Mouse (Mus musculus): ENCODE results near the gene Khdrbs1.

DNA sequence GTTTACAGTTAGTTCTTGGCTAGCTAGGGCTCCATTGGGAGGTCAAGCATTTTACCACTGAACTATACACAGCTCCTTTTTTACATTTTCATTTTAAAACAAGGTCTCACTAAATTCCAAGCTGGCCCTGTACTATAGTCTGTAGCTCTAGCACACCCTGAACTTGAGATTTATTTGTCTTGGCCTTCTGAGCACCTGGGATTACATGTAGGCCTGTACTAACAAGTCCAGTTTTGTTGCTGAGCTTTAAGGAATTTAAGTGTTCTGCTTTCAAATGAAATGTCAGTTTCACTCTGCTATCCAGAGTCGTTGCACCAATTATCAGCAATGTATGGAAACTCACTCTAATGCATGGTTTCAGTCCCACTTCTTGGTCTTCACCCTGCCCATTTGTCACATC lies 5.9 kb downstream of the Khdrbs1 start:
- TF ChIP-seq POLR2A (IDR thresholded peaks at IDR 0.05; ENCODE audit: borderline replicate concordance, extremely low read depth, low read depth, low read length) (no peak), CTCF (IDR thresholded peaks at IDR 0.05; ENCODE audit: insufficient read depth, low read length) (no peak)

Data from lung, adult 2 months (tissue).